Mouse (Mus musculus) thymus, postnatal 10 days (tissue): ENCODE results near the gene Zc3h15.
"Not testable (repeated sequence)": the region's sequence is repeated elsewhere in the genome, so short reads cannot be mapped to it uniquely, and the experiment has no call there.

Experiments
- DNase-seq, 2 experiments: peaks; one replicate each; pipeline ENCODE4 v3.0.0; 2021; ENCODE audit warnings: low spot score in 2 of 2

Zc3h15 gene

DNA sequence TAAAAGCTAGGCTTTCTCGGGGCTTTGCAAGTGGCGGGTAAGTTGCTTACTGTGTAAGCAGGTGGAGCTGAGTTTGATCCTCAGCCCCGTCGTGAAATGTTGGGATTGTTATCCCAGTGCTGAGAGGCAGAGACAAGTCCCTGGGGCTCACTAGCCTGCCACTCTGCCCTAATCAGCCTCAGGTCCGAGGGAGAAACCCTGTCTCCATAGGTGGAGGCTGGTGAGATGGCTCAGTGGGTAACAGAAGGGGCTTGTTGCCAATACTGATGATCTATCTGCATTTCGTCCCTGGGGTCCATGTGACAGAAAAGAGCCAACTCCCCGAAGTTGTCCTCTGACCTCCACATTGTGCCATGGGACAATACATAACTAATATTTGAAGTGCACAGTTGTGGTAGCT lies 30.2 kb downstream of the Zc3h15 start:
- DNase-seq, result no peak

DNA sequence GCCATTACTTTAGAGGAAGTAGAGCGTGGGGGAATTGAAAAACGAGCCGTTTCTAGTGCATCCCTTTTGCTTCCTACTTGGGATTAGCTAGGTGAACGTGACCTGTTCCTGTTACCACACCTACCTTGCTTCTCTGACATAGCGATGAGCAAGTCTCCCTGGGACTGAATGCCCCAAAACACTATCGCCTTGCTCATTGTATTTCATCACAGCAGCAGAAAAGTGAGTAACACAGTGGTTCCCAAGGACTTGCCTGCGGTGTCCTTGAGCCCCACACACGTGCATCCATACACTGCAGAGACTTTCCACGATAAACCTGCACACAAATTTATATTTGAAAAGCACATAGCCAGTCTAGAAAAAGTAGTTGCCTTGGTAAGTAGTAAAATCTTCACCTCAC lies 30.7 kb downstream of the Zc3h15 start:
- no peak for DNase-seq

DNA sequence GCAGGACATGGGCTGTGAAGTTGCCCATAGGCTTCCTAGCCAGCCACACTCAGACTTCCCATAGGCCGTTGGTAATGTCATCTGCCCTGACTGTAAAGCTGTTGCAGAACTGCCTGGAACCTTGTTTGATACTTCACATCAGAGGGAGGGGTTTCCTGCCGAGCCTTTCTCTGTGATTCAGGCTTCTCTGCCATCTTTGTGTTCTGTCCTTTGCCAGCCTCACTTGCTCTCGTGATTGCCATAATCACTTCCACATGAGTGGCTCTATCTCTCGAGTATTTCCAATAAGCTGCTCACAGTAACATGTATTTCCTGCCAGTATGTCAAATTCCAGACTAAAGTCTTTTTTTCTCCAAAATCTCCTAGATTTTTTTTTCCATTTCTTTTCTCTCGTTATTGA lies 31.4 kb downstream of the Zc3h15 start:
- DNase-seq, result no peak

DNA sequence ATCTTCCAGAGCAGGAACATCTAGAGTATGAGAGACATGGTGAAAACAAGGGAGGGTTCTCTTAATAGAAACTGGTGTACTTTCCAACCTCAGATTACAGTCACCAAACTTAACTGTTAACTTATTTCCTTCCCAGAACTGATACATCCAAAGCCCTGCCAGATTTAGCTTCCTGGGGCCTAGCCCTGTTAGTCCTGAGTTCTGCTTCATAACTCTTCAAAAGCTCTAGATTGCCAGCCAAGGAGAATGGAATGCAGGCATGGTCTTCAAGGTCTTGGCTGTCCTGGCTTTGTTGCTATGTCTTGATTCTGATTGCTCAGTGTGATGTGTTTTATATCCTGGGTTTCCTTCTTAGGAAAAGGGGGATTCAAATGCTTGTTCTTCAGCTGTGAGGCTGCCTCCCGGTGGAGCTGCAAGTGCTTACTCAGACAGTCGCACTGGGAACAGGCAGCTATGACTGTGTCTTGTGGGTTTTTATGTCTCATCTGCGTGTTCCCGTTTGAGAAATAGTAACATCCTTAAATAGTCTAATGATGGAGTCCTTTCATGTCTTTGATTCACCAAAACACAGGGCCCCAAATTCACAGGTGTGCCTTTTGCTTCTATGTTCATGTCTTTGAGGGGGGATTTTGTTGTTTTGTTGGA lies 32.1 kb downstream of the Zc3h15 start:
- DNase-seq, result no peak

DNA sequence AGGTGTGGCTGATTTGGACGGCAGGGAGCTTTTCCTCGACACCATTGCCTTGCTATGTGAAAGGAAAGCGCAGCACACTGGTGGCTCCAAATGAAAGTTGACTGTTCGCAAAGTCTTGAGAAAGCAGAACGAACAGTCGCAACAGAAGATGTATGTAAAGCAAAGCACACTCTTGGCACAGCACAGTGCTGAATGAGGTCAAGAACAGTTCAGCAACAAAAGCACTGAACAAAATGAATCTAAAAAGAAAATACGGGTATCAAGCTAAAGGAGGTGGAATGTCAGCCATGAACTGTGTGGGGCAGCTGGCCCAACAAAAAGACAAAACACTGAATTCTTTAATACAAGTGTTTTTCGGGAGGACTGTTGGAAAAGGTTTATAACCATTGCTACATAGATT lies 37.1 kb downstream of the Zc3h15 start:
- no peak for DNase-seq

DNA sequence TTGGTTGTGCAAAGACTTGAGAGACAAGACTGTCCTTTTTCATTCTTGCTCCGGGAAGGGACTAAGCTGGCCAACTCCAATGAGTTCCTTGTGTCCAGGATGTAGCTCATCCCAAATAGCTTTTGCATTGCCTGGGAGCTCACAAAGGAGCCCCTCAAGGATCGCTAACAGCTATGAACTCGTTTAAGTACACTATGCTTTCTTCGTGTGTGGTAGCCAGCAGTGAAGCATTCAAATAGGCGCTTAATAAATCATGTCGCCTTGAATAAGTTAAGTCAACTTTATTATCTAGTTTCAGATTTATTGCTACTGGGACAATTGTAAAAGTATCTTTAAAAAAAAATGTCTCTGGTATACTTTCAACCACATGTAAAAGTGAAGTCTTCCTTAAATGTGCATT lies 37.5 kb downstream of the Zc3h15 start:
- no peak for DNase-seq

DNA sequence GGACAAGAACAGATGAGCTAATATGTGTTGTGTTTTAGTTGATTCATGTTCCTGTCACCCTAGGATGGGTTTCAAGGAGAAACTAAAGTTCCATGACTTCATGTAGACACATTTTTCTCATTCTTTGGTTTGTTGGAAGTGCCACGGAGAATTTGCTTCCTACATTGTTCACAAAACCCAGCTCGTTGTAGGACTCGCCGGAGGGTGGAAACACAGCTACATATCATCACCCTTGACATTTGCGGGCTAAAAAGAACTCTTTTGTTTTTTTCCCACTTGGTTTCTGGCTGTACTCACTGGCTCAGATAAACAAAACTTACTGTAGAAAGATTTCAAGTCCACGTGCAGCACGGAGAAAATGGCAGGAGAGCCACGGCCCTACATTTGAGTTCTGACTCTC lies 38.0 kb downstream of the Zc3h15 start:
- no peak for DNase-seq

DNA sequence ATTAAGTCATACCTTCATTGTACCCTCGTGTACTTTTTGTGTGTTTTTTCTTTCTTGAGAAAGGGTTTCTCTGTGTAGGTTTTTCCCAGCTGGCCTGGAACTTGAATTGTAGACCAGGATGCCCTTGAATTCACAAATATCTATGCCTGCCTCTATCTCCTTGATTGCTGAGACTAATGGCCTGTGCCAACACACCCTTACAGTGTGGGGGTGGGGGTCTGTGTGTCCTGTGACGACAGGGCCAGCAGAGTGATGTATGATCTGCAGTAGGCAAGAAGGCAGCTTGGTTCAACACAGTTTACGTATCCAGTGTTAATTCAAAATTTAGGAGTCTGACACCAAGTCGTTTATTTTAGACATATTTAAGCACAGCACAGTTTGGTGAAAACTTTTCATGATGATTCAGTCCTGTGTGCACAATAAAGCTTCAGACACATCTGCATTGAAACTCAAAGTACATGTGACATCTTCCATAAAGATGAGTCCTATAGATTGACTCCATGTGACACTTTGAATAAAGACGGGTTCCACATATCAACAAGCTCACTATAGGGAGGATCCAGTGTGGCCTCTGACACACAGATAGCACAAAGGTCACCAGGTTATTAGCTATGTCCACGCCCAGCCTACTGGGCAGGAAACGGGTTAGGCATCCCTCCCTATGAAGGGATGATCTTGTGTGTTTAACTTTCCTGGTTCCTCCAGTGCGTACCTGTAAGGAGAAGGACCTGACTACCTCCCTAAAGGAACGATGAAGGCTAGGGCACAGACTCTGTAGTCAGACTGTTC lies 39.7 kb downstream of the Zc3h15 start:
- no peak for DNase-seq

DNA sequence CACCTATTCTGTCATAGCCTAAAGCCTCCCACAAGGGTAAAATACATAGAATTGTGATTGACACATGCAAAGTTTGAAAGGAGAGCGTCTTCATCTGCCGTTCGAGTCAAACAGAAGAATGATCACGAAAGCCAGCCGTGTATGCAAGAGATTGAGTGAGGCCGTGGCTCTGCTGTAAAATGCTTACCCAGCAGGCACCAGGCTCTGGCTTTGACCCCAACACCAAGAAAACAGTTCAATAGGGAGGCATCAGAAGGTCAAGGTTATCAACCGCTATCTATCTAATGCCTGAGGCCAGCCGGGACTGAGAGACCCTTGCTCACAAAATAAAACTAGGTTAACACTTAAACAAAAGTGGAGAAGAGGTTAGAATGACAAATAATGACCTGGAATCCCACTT lies 40.5 kb downstream of the Zc3h15 start:
- DNase-seq, result no peak

DNA sequence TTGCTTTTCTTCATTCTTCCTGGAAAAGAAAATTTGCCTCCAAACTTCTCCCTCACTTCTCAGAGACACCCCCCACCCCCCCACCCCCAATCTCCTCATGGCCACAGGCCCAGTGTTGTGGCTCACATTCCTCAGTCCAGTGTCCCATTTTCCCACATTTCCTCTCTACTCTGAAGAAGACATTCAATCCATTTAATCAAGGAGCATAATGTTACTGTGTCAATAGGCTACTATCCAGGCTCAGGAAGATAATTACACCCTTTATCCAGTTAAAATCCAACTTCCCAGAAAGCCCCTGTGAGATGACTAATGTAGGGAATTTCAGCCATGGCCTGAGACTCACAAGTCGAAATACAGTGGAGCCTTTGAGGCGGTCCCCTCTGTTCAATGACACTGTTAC lies 46.1 kb downstream of the Zc3h15 start:
- no peak for DNase-seq

DNA sequence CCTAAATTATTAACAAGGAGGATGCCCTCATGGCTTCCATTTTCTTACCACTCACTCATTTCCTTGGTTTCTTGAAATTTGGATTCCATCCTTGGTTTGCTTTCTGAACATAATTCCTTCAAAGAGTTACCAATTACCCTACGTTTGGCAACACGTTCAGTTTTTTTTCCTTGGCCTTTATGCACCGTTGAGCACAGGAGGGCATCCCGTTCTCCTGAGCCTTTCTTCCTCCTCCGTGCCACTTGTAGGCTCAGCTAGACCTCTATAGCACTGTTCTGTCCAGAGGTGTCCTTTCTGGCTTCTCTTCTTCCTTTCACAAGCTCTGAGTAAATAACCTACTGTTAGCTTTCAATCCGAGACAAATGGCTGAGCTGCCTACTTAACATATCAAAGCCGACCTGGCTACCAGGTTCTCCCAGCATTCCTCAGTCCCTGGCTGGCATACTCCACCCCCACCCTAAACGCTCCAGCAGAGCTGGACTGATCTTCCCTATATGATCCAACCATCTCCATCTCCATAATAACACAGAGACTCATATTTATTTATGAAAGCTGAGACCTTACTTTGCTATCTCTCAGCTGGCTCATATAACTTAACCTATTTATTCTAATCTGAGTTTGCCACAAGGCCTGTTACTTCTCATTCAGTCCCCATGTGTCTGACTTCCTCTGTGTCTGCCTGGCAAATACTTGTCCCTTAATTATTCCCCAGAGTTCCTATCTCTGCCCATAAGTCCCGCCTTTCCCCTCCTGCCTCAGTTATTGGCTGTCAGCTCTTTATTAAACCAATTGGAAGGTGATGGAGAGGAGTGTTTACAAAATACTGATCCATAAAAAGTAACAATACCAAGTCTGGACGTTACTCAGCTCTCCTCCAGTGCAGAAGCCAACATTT lies 48.7 kb downstream of the Zc3h15 start:
- no peak for DNase-seq

DNA sequence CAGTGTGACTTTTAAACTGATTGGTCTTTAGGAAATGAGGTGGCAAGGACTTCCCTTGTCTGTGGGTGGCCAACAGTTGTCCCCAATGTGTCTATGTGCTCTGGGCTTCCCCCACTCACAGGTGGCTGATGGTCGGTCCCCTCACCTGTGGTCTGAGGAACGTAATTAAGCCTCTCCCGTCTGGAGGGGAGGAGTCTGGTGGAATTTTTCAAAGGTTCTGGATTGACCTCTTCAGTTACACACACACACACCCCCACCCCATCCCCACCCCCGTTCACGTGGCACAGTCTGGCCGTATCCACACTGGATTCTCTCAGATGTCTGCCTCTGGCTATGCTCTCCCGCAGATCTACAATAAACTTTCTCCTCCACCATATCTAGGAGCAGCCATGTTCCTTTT lies 49.8 kb downstream of the Zc3h15 start:
- DNase-seq, result no peak

DNA sequence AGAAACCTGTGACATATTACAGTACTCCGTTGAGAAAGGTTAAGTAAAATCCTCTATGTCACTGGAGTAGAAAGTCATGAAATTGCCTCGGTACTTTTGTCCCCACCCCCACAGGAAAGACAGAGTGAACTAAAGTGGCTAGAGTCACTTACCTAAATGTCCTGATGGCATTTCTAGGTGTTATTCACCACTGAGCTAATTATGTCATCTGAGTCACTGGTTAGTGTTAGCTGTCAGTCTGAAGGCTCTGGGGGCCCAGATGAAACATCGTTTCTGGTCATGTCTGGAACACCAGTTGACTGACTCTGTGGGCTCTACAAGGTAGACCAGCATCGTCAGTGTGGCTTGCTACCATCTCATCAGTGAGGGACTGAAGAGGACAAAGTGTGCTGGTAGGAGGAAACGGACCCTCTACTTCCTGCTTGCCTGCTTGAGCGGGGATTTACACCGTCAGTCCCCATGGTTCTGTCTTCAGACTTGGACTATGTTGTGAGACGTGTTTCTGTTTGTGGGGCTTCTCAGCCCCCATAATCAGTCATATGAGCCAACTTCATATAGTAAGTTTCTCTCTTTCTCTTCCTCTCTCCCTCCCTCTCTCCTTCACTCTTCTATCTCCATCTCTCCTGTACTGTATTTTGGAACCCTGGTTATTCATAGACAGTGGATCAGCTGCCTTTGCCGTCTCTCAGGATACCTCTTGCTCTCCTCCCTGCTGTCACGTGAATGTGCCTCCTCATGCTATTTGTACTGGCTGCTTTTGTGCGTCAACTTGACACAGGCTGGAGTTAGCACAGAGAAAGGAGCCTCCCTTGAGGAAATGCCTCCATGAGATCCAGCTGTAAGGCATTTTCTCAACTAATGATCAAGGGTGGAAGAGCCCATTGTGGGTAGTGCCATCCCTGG lies 51.4 kb downstream of the Zc3h15 start:
- DNase-seq, result no peak

DNA sequence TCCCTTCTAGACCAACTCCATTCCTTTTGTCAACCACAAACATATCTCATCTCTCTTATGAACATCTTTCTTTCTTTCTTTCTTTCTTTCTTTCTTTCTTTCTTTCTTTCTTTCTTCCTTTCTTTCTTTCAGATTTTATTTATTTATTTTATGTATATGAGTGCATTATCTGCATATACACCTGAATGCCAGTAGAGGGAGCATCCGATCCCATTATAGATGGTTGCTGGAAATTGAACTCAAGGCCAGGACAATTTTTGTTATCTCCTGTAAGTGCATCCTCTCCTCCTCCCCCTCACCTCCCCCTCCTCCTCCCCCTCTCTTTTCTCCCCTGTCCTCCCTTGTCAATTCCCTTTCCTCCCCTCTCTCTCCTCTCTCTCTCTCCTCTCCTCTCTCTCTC lies 54.2 kb downstream of the Zc3h15 start:
- no peak for DNase-seq

DNA sequence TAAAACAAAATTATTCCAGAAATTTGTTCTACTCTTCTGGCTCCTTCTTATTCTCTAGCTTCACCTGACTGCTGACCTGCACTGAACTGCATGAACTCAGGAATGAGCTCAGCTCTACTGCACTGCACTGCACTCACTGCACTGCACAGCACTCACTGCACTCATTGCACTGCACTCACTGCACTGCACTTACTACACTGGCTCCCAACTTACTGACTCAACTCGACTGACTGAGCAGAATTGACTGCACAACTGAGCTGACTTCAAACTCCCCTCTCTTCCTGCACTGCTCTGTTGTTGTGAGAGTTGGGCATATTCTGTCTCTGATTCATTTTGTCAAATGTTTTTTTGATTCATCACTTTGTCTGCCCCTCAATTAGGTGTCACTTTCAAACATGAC lies 55.1 kb downstream of the Zc3h15 start:
- DNase-seq, result no peak

DNA sequence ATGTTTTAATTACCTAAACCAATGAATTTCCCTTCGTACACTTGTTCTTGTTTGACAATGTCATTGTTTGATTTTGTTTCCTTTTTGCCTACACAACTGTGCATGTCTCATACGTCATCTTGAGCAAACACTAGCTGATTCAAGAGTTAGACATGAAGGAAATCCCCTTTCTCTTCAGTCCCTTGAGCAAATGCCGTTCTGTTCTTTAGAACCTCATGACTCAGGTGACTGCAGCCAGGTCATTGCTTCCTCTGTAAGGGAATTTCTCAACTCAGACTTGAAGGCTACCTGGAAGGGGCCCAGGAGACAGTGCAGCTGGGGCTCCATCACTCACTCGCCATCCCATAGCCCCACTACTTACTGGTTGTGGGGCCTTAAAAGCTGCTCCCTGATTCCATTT lies 56.4 kb downstream of the Zc3h15 start:
- no peak for DNase-seq

DNA sequence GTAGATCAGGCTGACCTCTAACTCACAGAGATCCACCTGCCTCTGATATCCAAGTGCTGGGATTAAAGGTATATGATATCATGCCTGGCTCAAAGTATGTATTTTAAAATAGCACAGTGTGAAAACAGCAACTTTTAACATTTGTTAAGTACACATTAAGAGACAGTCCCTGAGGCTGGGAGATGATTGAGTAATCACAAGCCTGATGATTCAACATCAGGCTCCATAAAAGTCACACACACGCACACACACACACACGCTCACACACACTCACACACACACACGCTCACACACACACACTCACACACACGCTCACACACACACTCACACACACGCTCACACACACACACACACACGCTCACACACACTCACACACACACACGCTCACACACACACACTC lies 58.2 kb downstream of the Zc3h15 start:
- no peak for DNase-seq

DNA sequence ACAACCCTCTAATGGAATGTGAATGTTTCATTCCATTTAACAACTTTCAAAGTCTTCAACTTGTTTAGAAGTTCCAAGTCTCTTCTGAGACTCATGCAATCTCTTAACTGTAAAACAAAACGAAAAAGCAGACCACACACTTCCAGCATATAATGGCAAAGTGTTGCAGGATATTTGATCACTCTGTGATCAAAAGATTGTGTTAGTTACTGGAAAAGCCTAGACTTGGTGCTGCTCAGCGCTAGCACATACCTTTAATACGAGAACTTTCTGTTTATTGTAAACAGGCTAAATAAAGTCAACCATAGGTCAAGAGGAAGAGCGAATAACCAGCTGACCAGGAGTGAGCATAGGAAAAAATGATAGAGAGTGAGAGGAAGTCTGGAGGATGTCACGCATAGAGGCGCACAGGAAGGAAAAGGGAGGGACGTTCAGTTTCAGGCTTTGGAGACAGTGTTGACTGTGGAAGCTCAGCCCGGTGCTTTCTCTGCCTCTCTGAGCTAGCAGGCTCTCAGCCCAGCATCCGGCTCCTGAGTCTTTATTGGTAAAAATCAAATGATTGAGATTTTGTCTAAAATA lies 61.4 kb downstream of the Zc3h15 start:
- no peak for DNase-seq

DNA sequence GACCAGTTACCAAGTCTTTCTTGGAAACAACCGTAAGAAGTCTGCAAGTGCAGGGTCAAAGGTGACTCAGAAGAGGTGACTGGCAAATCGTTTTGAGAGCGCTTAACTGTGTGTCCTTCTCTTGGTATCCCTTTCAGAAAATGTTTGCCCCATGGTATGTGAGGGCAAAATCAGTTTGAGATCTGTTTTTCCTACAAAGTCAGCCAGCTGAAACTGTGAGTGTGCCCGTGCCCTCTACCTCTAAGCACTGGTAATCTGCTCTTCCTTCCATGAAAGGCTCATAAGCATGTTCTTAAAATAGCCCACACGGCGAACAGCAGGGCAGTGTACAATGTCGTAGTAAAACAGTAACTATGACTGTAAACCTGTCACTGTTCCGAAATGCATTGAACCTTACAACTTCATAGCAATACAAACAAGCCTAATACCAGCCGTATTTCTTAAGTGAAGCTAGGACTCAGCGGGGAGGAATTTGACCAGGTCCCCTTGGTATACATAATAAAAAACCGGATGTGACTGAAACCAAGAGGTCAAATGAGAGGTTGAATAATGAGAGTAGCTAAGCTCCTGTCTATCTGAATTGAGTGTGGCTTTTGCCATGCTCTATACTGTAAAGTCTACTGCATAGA lies 65.8 kb downstream of the Zc3h15 start:
- DNase-seq, result no peak

DNA sequence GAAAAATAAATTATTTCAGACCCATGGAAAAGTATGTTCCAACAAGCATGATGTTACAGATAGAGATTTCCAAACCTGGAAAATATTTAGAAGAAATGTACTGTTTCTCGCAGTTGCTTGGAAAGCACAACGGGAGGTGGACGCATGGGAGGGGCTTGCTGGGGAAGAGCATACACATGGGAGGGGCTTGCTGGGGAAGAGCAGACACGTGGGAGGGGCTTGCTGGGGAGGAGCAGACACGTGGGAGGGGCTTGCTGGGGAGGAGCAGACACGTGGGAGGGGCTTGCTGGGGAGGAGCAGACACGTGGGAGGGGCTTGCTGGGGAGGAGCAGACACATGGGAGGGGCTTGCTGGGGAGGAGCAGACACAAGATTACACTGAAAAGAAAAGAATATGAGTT lies 69.0 kb downstream of the Zc3h15 start:
- DNase-seq, result not testable (repeated sequence)

DNA sequence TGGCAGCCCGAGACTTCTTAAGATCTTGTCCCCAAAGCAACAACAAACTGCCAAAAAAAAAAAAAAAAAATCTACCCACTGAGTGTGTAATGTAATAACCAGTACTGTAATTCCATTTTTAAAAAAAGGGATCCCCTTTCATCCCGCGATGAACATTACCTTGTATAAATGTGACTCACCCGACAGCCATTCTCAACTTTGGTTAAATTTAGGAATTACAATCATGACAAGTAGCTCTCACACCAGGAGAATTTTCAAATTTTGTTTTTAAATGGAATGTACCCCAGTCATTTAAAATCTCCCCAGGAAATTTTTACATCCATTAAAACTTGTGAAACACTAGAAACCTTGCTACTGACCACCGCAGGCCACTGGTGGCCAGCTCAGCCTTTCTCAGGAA lies 69.7 kb downstream of the Zc3h15 start:
- DNase-seq, result no peak
